Mouse (Mus musculus) CH12.LX (cell line): Measurements from ENCODE around the gene Grik2. TPM values are rescaled to one million over a fixed set of nuclear protein-coding genes. Genes with fewer than 3 reads are reported as not detected.

Source experiments
- DNase-seq: peaks from one replicate; pipeline ENCODE4 v3.0.0-alpha.2; 2013; ENCODE audit errors: extremely low read depth
- H3K27ac ChIP-seq: 2 replicates; pipeline ENCODE4 v1.5.1; 2012; ENCODE audit warnings: low read depth, mild to moderate bottlenecking, control low read depth, moderate library complexity; ENCODE audit not compliant: insufficient read depth
- H3K27me3 ChIP-seq: replicated peaks from 2 replicates; pipeline ENCODE3; 2012; ENCODE audit warnings: inconsistent platforms
- H3K36me3 ChIP-seq, 2 experiments: replicated peaks in 1 of 2; 2 replicates each; pipeline versions ENCODE3 to v1.6.1; 2012; ENCODE audit warnings: inconsistent platforms in 1 of 2, low read length in 1 of 2, mild to moderate bottlenecking in 1 of 2, mixed read lengths in 1 of 2, moderate library complexity in 1 of 2; ENCODE audit not compliant: control insufficient read depth in 1 of 2, insufficient read depth in 1 of 2
- H3K4me1 ChIP-seq, 2 experiments: 2 replicates each; pipeline ENCODE4 v1.6.1; 2012; ENCODE audit warnings: inconsistent platforms in 1 of 2, moderate library complexity in 1 of 2; ENCODE audit not compliant: insufficient read depth in 2 of 2, control insufficient read depth in 1 of 2
- H3K4me2 ChIP-seq: 2 replicates; pipeline ENCODE4 v1.6.1; 2012; ENCODE audit warnings: low read depth, mild to moderate bottlenecking, control low read depth; ENCODE audit not compliant: poor library complexity, insufficient read depth, severe bottlenecking
- H3K4me3 ChIP-seq, 3 experiments: fragments of 150-350 bp in 1 of 3; sonication (generic) in 1 of 3; replicated peaks in 1 of 3; 2 replicates each; pipeline versions ENCODE3 to v1.5.1; 2011 to 2012; ENCODE audit warnings: low read depth in 2 of 3, low read length in 2 of 3, mild to moderate bottlenecking in 2 of 3, moderate library complexity in 2 of 3, control low read depth in 1 of 3, improper control_type of control experiment in 1 of 3, inconsistent platforms in 1 of 3, mixed read lengths in 1 of 3; ENCODE audit not compliant: poor library complexity in 1 of 3
- H3K79me2 ChIP-seq: replicated peaks from 2 replicates; pipeline ENCODE4 v1.6.1; 2012; ENCODE audit warnings: mild to moderate bottlenecking, moderate library complexity; ENCODE audit not compliant: control insufficient read depth, poor library complexity, insufficient read depth, severe bottlenecking; ENCODE audit errors: extremely low read depth
- H3K9ac ChIP-seq: 2 replicates; pipeline ENCODE4 v1.6.1; 2012; ENCODE audit warnings: low read depth, mild to moderate bottlenecking, control low read depth, moderate library complexity; ENCODE audit not compliant: insufficient read depth
- H3K9me3 ChIP-seq: replicated peaks from 2 replicates; pipeline ENCODE3; 2012; ENCODE audit warnings: low read length, inconsistent platforms, mixed read lengths
- ELF1 ChIP-seq: IDR thresholded peaks from 2 replicates; pipeline ENCODE4 v1.6.1; 2014; ENCODE audit warnings: low read depth, mild to moderate bottlenecking, inconsistent platforms, low read length, improper control_type of control experiment
- ETS1 ChIP-seq: conservative IDR thresholded peaks from 2 replicates; pipeline ENCODE4 v1.6.1; 2012; ENCODE audit warnings: low read depth, mild to moderate bottlenecking, inconsistent platforms, low read length, improper control_type of control experiment, moderate library complexity
- HCFC1 ChIP-seq: IDR thresholded peaks from 2 replicates; pipeline ENCODE4 v1.6.1; 2012; ENCODE audit warnings: low read depth, mild to moderate bottlenecking, inconsistent platforms, low read length, improper control_type of control experiment
- JUND ChIP-seq: conservative IDR thresholded peaks from 2 replicates; pipeline ENCODE4 v1.6.1; 2011; ENCODE audit warnings: low read depth, low read length, improper control_type of control experiment
- KAT2A ChIP-seq: IDR thresholded peaks from 2 replicates; pipeline ENCODE4 v1.6.1; 2012; ENCODE audit warnings: low read length, improper control_type of control experiment, inconsistent platforms; ENCODE audit not compliant: insufficient replicate concordance
- MAFK ChIP-seq: IDR thresholded peaks from 2 replicates; pipeline ENCODE4 v1.6.1; 2011; ENCODE audit warnings: low read length, improper control_type of control experiment; ENCODE audit not compliant: insufficient replicate concordance
- MAZ ChIP-seq: IDR thresholded peaks from 2 replicates; pipeline ENCODE4 v1.6.1; 2012; ENCODE audit warnings: low read depth, mild to moderate bottlenecking, inconsistent platforms, low read length, improper control_type of control experiment, moderate library complexity
- MEF2A ChIP-seq: IDR thresholded peaks from 2 replicates; pipeline ENCODE4 v1.6.1; 2014; ENCODE audit warnings: low read depth, mild to moderate bottlenecking, inconsistent platforms, low read length, improper control_type of control experiment, borderline replicate concordance
- MXI1 ChIP-seq: IDR thresholded peaks from 2 replicates; pipeline ENCODE4 v1.6.1; 2011; ENCODE audit warnings: mild to moderate bottlenecking, low read depth, low read length, improper control_type of control experiment
- MYC ChIP-seq: IDR thresholded peaks from 2 replicates; pipeline ENCODE4 v1.6.1; 2011; ENCODE audit warnings: low read depth, mild to moderate bottlenecking, improper control_type of control experiment, low read length
- NELFE ChIP-seq: IDR thresholded peaks from 2 replicates; pipeline ENCODE4 v1.6.1; 2011; ENCODE audit warnings: low read depth, low read length, improper control_type of control experiment
- NRF1 ChIP-seq: IDR thresholded peaks from 2 replicates; pipeline ENCODE4 v1.6.1; 2014; ENCODE audit warnings: low read depth, mild to moderate bottlenecking, inconsistent platforms, low read length, improper control_type of control experiment, moderate library complexity
- UBTF ChIP-seq: IDR thresholded peaks from 2 replicates; pipeline ENCODE4 v1.6.1; 2012; ENCODE audit warnings: low read depth, mild to moderate bottlenecking, inconsistent platforms, low read length, improper control_type of control experiment, moderate library complexity
- ZMIZ1 ChIP-seq: IDR thresholded peaks from 2 replicates; pipeline ENCODE4 v1.6.1; 2012; ENCODE audit warnings: low read depth, mild to moderate bottlenecking, inconsistent platforms, low read length, improper control_type of control experiment
- dilution Hi-C: fragments of 300-500 bp; cut with MboI; formaldehyde crosslinking; loops from 2 replicates; pipeline ENCODE4 v1.14.3; 2020; ENCODE audit warnings: low sequenced_read_pairs; ENCODE audit not compliant: extremely low pct_unique_long_range_greater_than_20kb, extremely low pct_ligation_motif_present
- in situ Hi-C: fragments of 300-500 bp; cut with MboI; formaldehyde crosslinking; loops from 3 replicates; pipeline ENCODE4 v1.14.3; 2019; ENCODE audit warnings: low sequenced_read_pairs, low pct_ligation_motif_present, low pct_unique_long_range_greater_than_20kb, mixed read lengths
- polyA plus RNA-seq: library from polyadenylated mRNA; unstranded; fragments of >175 nt; gene quantifications from 2 replicates; pipeline ENCODE4 v1.2.1, GENCODE M21; 2012; ENCODE audit warnings: low read depth; ENCODE audit not compliant: insufficient read length
- total RNA-seq, 2 experiments: library from RNA; depleted of rRNA; stranded (reverse); fragments of 300-350 nt in 1 of 2; fragments of >200 nt in 1 of 2; gene quantifications; 2 replicates each; pipeline ENCODE4 v1.2.3; 2012 to 2014

Gene Grik2
- total and polyA plus RNA-seq, 3 experiments, result not detected

- H3K36me3 ChIP-seq, result no peaks in the 10 kb centered on the region
- DNase-seq, result no peak
- no peaks in the 10 kb centered on the region for H3K79me2 ChIP-seq
- H3K4me2 ChIP-seq, result no peak overlapping the region
- in situ Hi-C loops (no loop called here), dilution Hi-C loops (no loop called here)
- no peaks in the 10 kb centered on the region for H3K9me3 ChIP-seq
- H3K27ac ChIP-seq, result no peak overlapping the region
- H3K27me3 ChIP-seq, result no peaks in the 10 kb centered on the region
- no peak overlapping the region for H3K9ac ChIP-seq
- H3K4me1 ChIP-seq, result no peaks in the 10 kb centered on the region
- TF ChIP-seq KAT2A (no peak), UBTF (no peak), ZMIZ1 (no peak)
- H3K4me3 ChIP-seq, result no peak overlapping the region
Observed at GRCm38 (mm10) chr10:49381852-49382251, 406.7 kb downstream of the Grik2 start.

GRCm38 (mm10) chr10:49368601-49369000 lies 420.0 kb downstream of the Grik2 start:
- no peak overlapping the region for H3K9ac ChIP-seq
- in situ Hi-C loops (no loop called here), dilution Hi-C loops (no loop called here)
- no peak overlapping the region for H3K4me3 ChIP-seq
- no peaks in the 10 kb centered on the region for H3K36me3 ChIP-seq
- H3K27ac ChIP-seq, result no peak overlapping the region
- no peaks in the 10 kb centered on the region for H3K27me3 ChIP-seq
- H3K9me3 ChIP-seq, result no peaks in the 10 kb centered on the region
- H3K79me2 ChIP-seq, result no peaks in the 10 kb centered on the region
- H3K4me2 ChIP-seq, result no peak overlapping the region
- no peak for DNase-seq
- H3K4me1 ChIP-seq, result no peaks in the 10 kb centered on the region
- TF ChIP-seq NELFE (no peak), NRF1 (no peak)

- no peak for DNase-seq
- H3K4me1 ChIP-seq, result no peaks in the 10 kb centered on the region
- H3K79me2 ChIP-seq, result no peaks in the 10 kb centered on the region
- H3K9ac ChIP-seq, result no peak overlapping the region
- H3K4me3 ChIP-seq, result no peak overlapping the region
- dilution Hi-C loops, result no loop called here
- H3K9me3 ChIP-seq, result no peaks in the 10 kb centered on the region
- H3K36me3 ChIP-seq, result no peaks in the 10 kb centered on the region
- no peak overlapping the region for H3K27ac ChIP-seq
- no peaks in the 10 kb centered on the region for H3K27me3 ChIP-seq
- TF ChIP-seq HCFC1 (no peak), MAZ (no peak)
- TF ChIP-seq, all 38 proteins: peak for 0
- no peak overlapping the region for H3K4me2 ChIP-seq
- in situ Hi-C loops, result no loop called here
Observed at GRCm38 (mm10) chr10:49365262-49365661, 423.3 kb downstream of the Grik2 start.

GRCm38 (mm10) chr10:49322413-49322812 lies 466.2 kb downstream of the Grik2 start:
- Histone ChIP-seq H3K9ac (no peak overlapping the region), H3K27me3 (no peaks in the 10 kb centered on the region), H3K9me3 (no peaks in the 10 kb centered on the region), H3K27ac (no peak overlapping the region), H3K4me2 (no peak overlapping the region), H3K4me1 (no peaks in the 10 kb centered on the region), H3K79me2 (no peaks in the 10 kb centered on the region), H3K4me3 (no peak overlapping the region), H3K36me3 (no peaks in the 10 kb centered on the region)
- dilution Hi-C loops, result no loop called here
- TF ChIP-seq MAFK (no peak), UBTF (no peak), NELFE (no peak), MYC (no peak), MEF2A (no peak), ELF1 (no peak), ETS1 (no peak), JUND (no peak), ZMIZ1 (no peak), MXI1 (no peak), MAZ (no peak)
- in situ Hi-C loops, result no loop called here
- DNase-seq, result no peak
